Mouse (Mus musculus): ENCODE results near the gene Gm45021. TPM values are rescaled to one million over a fixed set of nuclear protein-coding genes. Genes with fewer than 3 reads are reported as not detected.
"Not testable (repeated sequence)": the region's sequence is repeated elsewhere in the genome, so short reads cannot be mapped to it uniquely, and the experiment has no call there.

Gene Gm45021
- total and polyA plus RNA-seq, 3 experiments, result not detected

DNA sequence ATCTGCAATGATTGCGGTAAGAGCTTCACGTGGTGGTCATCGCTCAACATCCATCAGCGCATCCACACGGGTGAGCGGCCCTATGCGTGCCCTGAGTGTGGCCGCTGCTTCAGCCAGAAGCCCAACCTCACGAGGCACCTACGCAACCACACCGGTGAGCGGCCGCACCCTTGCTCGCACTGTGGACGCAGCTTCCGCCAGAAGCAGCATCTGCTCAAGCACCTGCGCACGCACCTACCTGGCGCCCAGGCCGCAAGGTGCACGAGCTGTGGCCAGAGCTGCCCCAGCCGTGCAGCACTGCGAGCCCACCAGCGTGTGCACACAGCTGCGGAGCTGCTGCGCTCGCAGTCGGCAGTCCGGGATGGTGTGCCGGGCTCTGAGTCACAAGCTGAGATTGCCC, 30.6 kb downstream of the Gm45021 start:
- dilution Hi-C loops (cut with MboI; ENCODE audit: extremely low pct_ligation_motif_present, extremely low pct_unique_long_range_greater_than_20kb, low sequenced_read_pairs) (no loop called here), in situ Hi-C loops (cut with MboI; ENCODE audit: low pct_ligation_motif_present, low pct_unique_long_range_greater_than_20kb, low sequenced_read_pairs) (no loop called here)
- no peak overlapping the region for H3K4me3 ChIP-seq (replicated peaks in 1 of 3; ENCODE audit: low read depth in 2 of 3, low read length in 2 of 3, poor library complexity in 1 of 3)
- no peaks in the 10 kb centered on the region for H3K79me2 ChIP-seq (replicated peaks; ENCODE audit: control insufficient read depth, extremely low read depth, insufficient read depth, poor library complexity, severe bottlenecking)
- H3K36me3 ChIP-seq (replicated peaks in 1 of 2; ENCODE audit: control insufficient read depth in 1 of 2, insufficient read depth in 1 of 2, low read length in 1 of 2), result peaks cover 18 to 64% of the 10 kb centered on the region in 2 experiments
- no peak for DNase-seq (ENCODE audit: extremely low read depth)
- no peak overlapping the region for H3K9ac ChIP-seq (ENCODE audit: insufficient read depth, low read depth)
- H3K4me1 ChIP-seq (ENCODE audit: control insufficient read depth in 1 of 2, insufficient read depth in 2 of 2), result peaks cover 13 to 27% of the 10 kb centered on the region in 2 experiments
- TF ChIP-seq KAT2A (IDR thresholded peaks at IDR 0.05; ENCODE audit: insufficient replicate concordance, low read length) (no peak), CTCF (conservative IDR thresholded peaks at IDR 0.05 in 1 of 2, IDR thresholded peaks at IDR 0.05 in 1 of 2; ENCODE audit: low read depth in 2 of 2, low read length in 2 of 2) (no peak), MYC (IDR thresholded peaks at IDR 0.05; ENCODE audit: low read depth, low read length) (no peak), TCF12 (IDR thresholded peaks at IDR 0.05; ENCODE audit: low read depth, low read length) (no peak), TBP (conservative IDR thresholded peaks at IDR 0.05; ENCODE audit: low read depth, low read length) (no peak), BHLHE40 (IDR thresholded peaks at IDR 0.05; ENCODE audit: low read depth, low read length) (no peak), JUND (conservative IDR thresholded peaks at IDR 0.05; ENCODE audit: low read depth, low read length) (no peak), ZKSCAN1 (IDR thresholded peaks at IDR 0.05; ENCODE audit: borderline replicate concordance, low read depth, low read length) (no peak), MXI1 (IDR thresholded peaks at IDR 0.05; ENCODE audit: low read depth, low read length) (no peak)
- H3K27ac ChIP-seq (ENCODE audit: insufficient read depth, low read depth), result no peak overlapping the region
- H3K4me2 ChIP-seq (ENCODE audit: insufficient read depth, low read depth, poor library complexity, severe bottlenecking), result no peak overlapping the region
- H3K9me3 ChIP-seq (replicated peaks; ENCODE audit: low read length), result no peaks in the 10 kb centered on the region
- no peaks in the 10 kb centered on the region for H3K27me3 ChIP-seq (replicated peaks)

DNA sequence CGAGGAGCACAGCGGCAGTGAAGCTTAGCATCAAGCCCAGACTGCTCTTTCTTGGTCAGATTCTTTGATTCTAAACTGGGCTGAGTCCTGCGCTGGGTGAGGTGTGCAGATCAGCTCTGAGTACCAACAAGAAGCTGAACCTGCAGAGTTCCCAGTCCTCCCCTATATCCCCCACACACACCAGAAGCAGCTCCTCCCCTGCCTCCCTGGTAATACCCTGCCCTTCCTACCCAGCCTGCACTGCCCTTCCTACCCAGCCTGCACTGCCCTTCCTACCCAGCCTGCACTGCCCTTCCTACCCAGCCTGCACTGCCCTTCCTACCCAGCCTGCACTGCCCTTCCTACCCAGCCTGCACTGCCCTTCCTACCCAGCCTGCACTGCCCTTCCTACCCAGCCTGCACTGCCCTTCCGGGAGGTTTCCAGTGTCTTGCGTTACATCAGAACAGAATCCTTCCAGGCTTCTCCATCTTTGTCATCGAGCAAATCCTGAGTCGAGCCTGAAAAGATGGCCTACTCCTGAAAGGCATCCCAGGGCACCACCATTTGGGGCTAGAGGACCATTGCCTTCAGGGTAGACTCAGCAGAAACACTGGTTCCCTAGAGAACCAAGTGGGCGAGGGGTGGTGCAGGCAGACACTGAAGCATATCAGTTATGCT, 32.9 kb downstream of the Gm45021 start:
- Histone ChIP-seq H3K27ac (ENCODE audit: insufficient read depth, low read depth) (peak overlapping the region; percentile 75), H3K4me2 (ENCODE audit: insufficient read depth, low read depth, poor library complexity, severe bottlenecking) (peak overlapping the region; percentile 43), H3K4me3 (replicated peaks in 1 of 3; ENCODE audit: low read depth in 2 of 3, low read length in 2 of 3, poor library complexity in 1 of 3) (peak overlapping the region; percentile 84 to 99 (median 88)), H3K36me3 (replicated peaks in 1 of 2; ENCODE audit: control insufficient read depth in 1 of 2, insufficient read depth in 1 of 2, low read length in 1 of 2) (peaks cover 18 to 53% of the 10 kb centered on the region in 2 experiments), H3K9ac (ENCODE audit: insufficient read depth, low read depth) (peak overlapping the region; percentile 93), H3K4me1 (ENCODE audit: control insufficient read depth in 1 of 2, insufficient read depth in 2 of 2) (peaks cover 13 to 31% of the 10 kb centered on the region in 2 experiments)
- DNase-seq (ENCODE audit: extremely low read depth), result peak; percentile 81
- H3K79me2 ChIP-seq (replicated peaks; ENCODE audit: control insufficient read depth, extremely low read depth, insufficient read depth, poor library complexity, severe bottlenecking); H3K9me3 ChIP-seq (replicated peaks; ENCODE audit: low read length); dilution Hi-C loops (cut with MboI; ENCODE audit: extremely low pct_ligation_motif_present, extremely low pct_unique_long_range_greater_than_20kb, low sequenced_read_pairs); in situ Hi-C loops (cut with MboI; ENCODE audit: low pct_ligation_motif_present, low pct_unique_long_range_greater_than_20kb, low sequenced_read_pairs); H3K27me3 ChIP-seq (replicated peaks): not testable (repeated sequence)
- TF ChIP-seq SIN3A (IDR thresholded peaks at IDR 0.05; ENCODE audit: low read length) (peak; percentile 67; the same call in 1 of the 2 replicates), HCFC1 (IDR thresholded peaks at IDR 0.05; ENCODE audit: low read depth, low read length) (peak; percentile 90), MYC (IDR thresholded peaks at IDR 0.05; ENCODE audit: low read depth, low read length) (peak; percentile 48; the same call in 1 of the 2 replicates), KAT2A (IDR thresholded peaks at IDR 0.05; ENCODE audit: insufficient replicate concordance, low read length) (peak; percentile 86; the same call in 1 of the 2 replicates), MEF2A (IDR thresholded peaks at IDR 0.05; ENCODE audit: borderline replicate concordance, low read depth, low read length) (peak; percentile 38; the same call in 1 of the 2 replicates), TBP (conservative IDR thresholded peaks at IDR 0.05; ENCODE audit: low read depth, low read length) (peak; percentile 79), IRF4 (IDR thresholded peaks at IDR 0.05; ENCODE audit: low read depth, low read length) (peak; percentile 43; the same call in 1 of the 2 replicates), ZMIZ1 (IDR thresholded peaks at IDR 0.05; ENCODE audit: low read depth, low read length) (peak; percentile 84; the same call in 1 of the 2 replicates), POLR2AphosphoS2 (IDR thresholded peaks at IDR 0.05; ENCODE audit: low read depth, low read length) (peak; percentile 92; the same call in 1 of the 2 replicates), TCF12 (IDR thresholded peaks at IDR 0.05; ENCODE audit: low read depth, low read length) (peak; percentile 53; the same call in 1 of the 2 replicates), GABPA (IDR thresholded peaks at IDR 0.05; ENCODE audit: insufficient replicate concordance, low read depth, low read length) (peak; percentile 49; the same call in 1 of the 2 replicates), POLR2A (IDR thresholded peaks at IDR 0.05; ENCODE audit: low read depth, low read length) (peak; percentile 88), NELFE (IDR thresholded peaks at IDR 0.05; ENCODE audit: low read depth, low read length) (peak; percentile 77), MAX (IDR thresholded peaks at IDR 0.05; ENCODE audit: low read length) (peak; percentile 42; the same call in 1 of the 2 replicates), ELF1 (IDR thresholded peaks at IDR 0.05; ENCODE audit: low read depth, low read length) (peak; percentile 93)
